Mouse (Mus musculus) forebrain, embryonic 10.5 days (tissue): ENCODE measurements around the gene Srgap2. TPM values are rescaled to one million over a fixed set of nuclear protein-coding genes. Genes with fewer than 3 reads are reported as not detected.

Experiments
- microRNA-seq: library from miRNA; unstranded; fragments of <30 nt; microRNA quantifications from one replicate; pipeline ENCODE4, GENCODE M21; 2017
- polyA plus RNA-seq: library from polyadenylated mRNA; unstranded; fragments of >200 nt; fragmentation: Nextera tagmentation; extraction: Ambion mirVana; gene quantifications from 2 replicates; pipeline ENCODE4 v1.2.1, GENCODE M21; 2016

Gene Srgap2
- polyA plus RNA-seq, 1 experiment from 2014 or later: 19.1 TPM

Small RNA genes within 50 kb of the gene (microRNA-seq; reads per million reads assigned to microRNA genes)
- not detected for gene Gm24273

Other genes with a start within 250 kb of the Srgap2 start
- gene Ikbke, start 247.7 kb downstream of the Srgap2 start, polyA plus RNA-seq: 0.37 and 0.47 TPM in 2 replicates
- 5.3 and 5.7 TPM in 2 replicates for gene Fam72a, start 551 bp upstream of the Srgap2 start, polyA plus RNA-seq
- not detected in 2 replicates for gene Avpr1b, start 71.9 kb upstream of the Srgap2 start, polyA plus RNA-seq
- not detected in 2 replicates for gene Ctse, start 111.0 kb upstream of the Srgap2 start, polyA plus RNA-seq
- 0.27 and 0.60 TPM in 2 replicates for gene Rab7b, start 161.3 kb upstream of the Srgap2 start, polyA plus RNA-seq
- not detected in 2 replicates for gene Slc26a9, start 216.7 kb upstream of the Srgap2 start, polyA plus RNA-seq